Mouse (Mus musculus) CD4-positive naive resting alpha-beta T cell, adult 57 days (primary cell): ENCODE measurements around the gene Neurod6. TPM values are rescaled to one million over a fixed set of nuclear protein-coding genes. Genes with fewer than 3 reads are reported as not detected.

ENCODE experiments used
- total RNA-seq: library from RNA; stranded (reverse); gene quantifications from one replicate; pipeline ENCODE4 v1.2.4, GENCODE M21; 2023

Neurod6 gene
- total RNA-seq = not detected

GRCm38 (mm10) chr6:55680974-55681373 is at the start of gene Neurod6:
Gene Neurod6, minus strand, starts transcription at chr6:55681263.

Other genes with a start within 250 kb of the Neurod6 start
- not detected for gene Adcyap1r1, start 229.3 kb downstream of the Neurod6 start, total RNA-seq
- gene Itprid1, start 155.6 kb upstream of the Neurod6 start, total RNA-seq = not detected